Mouse (Mus musculus): Measurements from ENCODE around the gene Hivep3.

DNA sequence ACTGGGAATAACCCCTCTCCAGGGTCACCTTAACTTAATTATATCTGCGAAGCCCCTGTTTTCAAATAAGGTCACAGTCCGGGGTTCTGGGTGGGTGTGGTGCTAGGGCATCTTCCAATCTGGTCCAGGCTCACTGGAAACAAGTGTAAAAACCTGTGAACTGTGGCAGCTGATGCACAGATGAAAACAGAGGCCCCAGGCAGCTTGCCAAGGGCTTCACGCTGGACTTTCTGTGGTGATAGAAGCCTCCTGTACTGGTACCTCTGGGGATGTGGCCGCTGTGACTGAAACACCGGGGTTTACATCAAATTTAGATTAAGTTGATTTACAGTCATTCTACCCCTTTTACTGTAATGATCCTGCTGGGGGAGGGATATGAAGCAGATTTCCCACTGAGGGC is 146.1 kb downstream of the Hivep3 start:
- TF ChIP-seq CTCF (IDR thresholded peaks at IDR 0.05; ENCODE audit: control insufficient read depth, insufficient read depth, insufficient read length) = no peak
- no peak for TF ChIP-seq USF1 (IDR thresholded peaks at IDR 0.05; ENCODE audit: low read depth)
- no peak for TF ChIP-seq FOSL1 (IDR thresholded peaks at IDR 0.05; ENCODE audit: insufficient read depth, low read length, poor library complexity, severe bottlenecking)
- TF ChIP-seq MYOG (IDR thresholded peaks at IDR 0.05; ENCODE audit: control insufficient read depth, extremely low read depth, insufficient read length) = no peak
- no peak for TF ChIP-seq MAX (IDR thresholded peaks at IDR 0.05)
- no peak for TF ChIP-seq MYOD1 (IDR thresholded peaks at IDR 0.05; ENCODE audit: control insufficient read depth, insufficient read length, low read depth)
- no peak for TF ChIP-seq CEBPB (IDR thresholded peaks at IDR 0.05; ENCODE audit: low read depth)
